Mouse (Mus musculus) small intestine, adult 2 months (tissue): ENCODE measurements around the gene Fdx1.

Experiments used
- CTCF ChIP-seq: fragments of 200-500 bp; IDR thresholded peaks from 2 replicates; pipeline ENCODE4 v1.5.1; 2012; ENCODE audit warnings: low read depth, mild to moderate bottlenecking, control low read depth, inconsistent platforms, low read length, moderate library complexity, mixed read lengths; ENCODE audit not compliant: insufficient replicate concordance, insufficient read length; ENCODE audit errors: extremely low read depth
- POLR2A ChIP-seq: fragments of 200-500 bp; IDR thresholded peaks from 2 replicates; pipeline ENCODE4 v1.6.1; 2012; ENCODE audit warnings: low read depth, mild to moderate bottlenecking, control low read depth, inconsistent platforms, low read length, moderate library complexity

DNA sequence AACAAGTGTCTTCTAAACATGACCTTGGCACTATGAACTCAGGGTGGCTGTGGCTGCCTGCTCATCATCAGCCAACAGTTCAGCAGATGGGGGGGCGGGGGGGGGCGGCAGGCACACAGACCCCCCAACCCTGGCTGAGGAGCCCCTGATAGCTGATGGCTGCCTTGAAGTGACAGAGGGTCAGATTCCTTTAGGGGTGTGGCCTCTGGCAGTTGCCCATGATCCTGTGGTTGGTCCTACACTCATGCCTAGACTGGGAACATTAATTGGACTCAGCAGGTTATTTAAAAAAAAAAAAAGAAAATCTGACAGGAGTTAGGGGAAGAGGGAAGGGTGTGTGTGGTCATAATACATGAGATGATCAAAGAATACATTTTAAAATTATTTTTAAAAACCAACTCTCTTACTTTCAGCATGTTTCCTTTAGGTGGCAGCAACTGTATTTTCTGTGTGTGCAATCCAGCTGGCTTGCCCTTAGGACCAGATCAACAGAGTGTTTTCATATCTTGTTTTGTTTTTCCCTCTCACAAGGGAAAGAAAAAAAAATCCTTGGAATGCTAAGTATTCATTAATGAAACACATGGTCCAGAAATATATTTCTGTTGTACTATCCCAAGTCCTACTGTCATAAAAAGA lies 28.0 kb upstream of the Fdx1 start:
- TF ChIP-seq CTCF, result no peak
- TF ChIP-seq POLR2A, result no peak
